Mouse (Mus musculus): ENCODE measurements around the gene Galk1.

GRCm38 (mm10) chr11:116058868-116059690 is 46.6 kb upstream of the Galk1 start:
- no peak for TF ChIP-seq POLR2A (IDR thresholded peaks at IDR 0.05; ENCODE audit: borderline replicate concordance, control insufficient read depth, low read depth, low read length)
- no peak for TF ChIP-seq CTCF (IDR thresholded peaks at IDR 0.05; ENCODE audit: control insufficient read depth, insufficient read depth, low read length)

All from bone marrow, adult 2 months (tissue).